Mouse (Mus musculus) spleen, adult 2 months (tissue): Measurements from ENCODE around the gene Trmt13.

Experiments
- CTCF ChIP-seq: fragments of 200-500 bp; IDR thresholded peaks from 2 replicates; pipeline ENCODE4 v1.5.1; 2011; ENCODE audit warnings: mild to moderate bottlenecking, inconsistent platforms; ENCODE audit not compliant: insufficient read depth, insufficient read length, insufficient replicate concordance; ENCODE audit errors: extremely low read depth
- POLR2A ChIP-seq: fragments of 200-500 bp; IDR thresholded peaks from 2 replicates; pipeline ENCODE4 v1.6.1; 2011; ENCODE audit warnings: low read depth, low read length, inconsistent platforms

GRCm38 (mm10) chr3:116659856-116660430 lies 45.6 kb upstream of the Trmt13 start:
- TF ChIP-seq CTCF (no peak), POLR2A (no peak)
